Mouse (Mus musculus) B cell, adult 62 days (primary cell): ENCODE data around the gene Slc17a5. TPM values are rescaled to one million over a fixed set of nuclear protein-coding genes. Genes with fewer than 3 reads are reported as not detected.

Experiments
- total RNA-seq: library from RNA; stranded (reverse); gene quantifications from 4 replicates; pipeline ENCODE4 v1.2.4, GENCODE M21; 2023

Gene Slc17a5
- 5.0 to 7.0 TPM (median 6.7 TPM) in 4 replicates for total RNA-seq

DNA sequence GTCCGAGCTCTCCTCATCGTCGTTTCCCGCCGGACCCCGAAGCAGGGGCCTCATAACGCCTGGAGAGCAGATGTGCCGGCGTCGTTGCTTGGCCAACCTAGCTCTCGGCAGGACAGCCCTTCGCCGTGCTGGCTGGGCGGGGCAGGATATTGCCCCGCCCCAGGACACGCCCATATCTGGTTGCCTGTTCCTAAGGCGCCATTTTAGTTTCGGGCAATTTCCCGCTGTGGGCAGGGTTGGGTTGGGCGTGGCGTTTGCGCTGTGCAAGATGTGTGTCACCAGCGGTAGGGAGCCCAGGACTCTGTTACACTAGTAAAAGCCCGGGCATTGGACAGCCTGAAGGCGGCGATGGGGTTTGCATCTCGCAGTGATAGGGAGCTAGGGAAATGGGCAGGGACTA lies at the start of gene Slc17a5:
Gene Slc17a5 (minus strand): TSS at position 128 of the 400 bp plus-strand sequence.

DNA sequence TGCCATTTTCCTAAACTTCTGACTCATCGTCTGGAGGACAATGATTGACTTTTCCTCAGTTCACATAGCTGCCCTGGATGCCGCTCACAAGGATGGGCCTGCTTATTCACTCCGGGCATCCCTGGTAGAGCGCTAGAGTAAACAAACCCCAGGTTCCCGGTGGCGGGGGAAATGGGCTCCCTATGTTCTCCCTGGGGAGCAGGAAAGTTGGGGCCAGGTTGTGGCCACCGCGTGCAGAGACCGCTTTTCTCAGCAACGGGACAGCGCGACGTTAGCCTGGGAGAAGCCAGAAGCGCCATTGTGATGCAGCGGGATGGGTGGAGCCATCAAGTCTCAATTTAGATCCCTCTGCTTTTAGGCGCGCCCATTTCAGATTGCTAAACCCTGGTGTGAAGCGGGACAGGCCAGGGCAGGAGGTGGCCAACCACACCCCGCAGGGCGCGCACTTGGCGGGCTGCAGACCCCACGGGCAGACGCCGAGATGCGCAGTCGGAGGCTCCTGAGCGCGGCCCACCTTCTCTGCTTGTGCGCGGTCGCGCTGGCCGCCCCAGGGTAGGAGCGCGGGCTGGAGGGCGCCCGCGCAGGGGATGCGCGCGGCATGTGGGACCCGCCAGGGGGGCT lies 27.7 kb upstream of the Slc17a5 start, which contains the start of gene Cd109:
Gene Cd109 (plus strand): TSS at position 146 of the 621 bp plus-strand sequence.

DNA sequence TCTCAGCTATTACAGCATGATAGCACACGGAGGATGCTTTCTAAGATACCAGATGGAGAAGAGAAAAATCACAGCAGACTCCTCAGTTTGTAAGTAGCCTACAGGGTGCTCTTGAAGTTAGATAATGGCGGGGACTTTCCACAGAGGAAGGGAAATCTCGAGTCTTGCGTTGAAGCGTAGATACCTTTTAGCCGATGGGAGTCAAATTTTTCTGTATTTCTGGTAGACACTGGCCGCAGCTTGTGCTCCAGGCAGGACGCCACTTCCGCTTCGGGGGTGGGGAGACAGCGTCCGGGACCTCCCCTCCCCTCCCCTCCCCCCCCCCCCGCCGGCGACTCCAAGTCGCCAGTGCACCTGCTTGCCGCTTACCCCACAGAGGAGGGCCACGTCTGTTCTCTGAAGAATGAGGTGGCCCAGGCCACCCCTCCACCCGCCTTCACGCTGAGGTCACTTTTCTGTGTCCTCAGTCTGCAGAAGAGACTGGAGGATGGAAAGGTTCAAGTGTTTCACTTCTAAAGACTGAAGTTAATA lies 98.9 kb downstream of the Slc17a5 start, which contains the start of gene Eef1a1:
Gene Eef1a1 (minus strand): TSS at position 262 of the 531 bp plus-strand sequence.

Other genes starting within 250 kb of the Slc17a5 start
- gene Gsta2, start 232.3 kb downstream of the Slc17a5 start, total RNA-seq: not detected in 4 replicates
- not detected in 4 replicates for gene Dppa5a, start 219.9 kb downstream of the Slc17a5 start, total RNA-seq
- not detected in 4 replicates for gene Ooep, start 209.3 kb downstream of the Slc17a5 start, total RNA-seq
- not detected in 4 replicates for gene Ddx43, start 192.3 kb downstream of the Slc17a5 start, total RNA-seq
- 1.3 to 1.5 TPM (median 1.4 TPM) in 4 replicates for gene Cgas, start 144.8 kb downstream of the Slc17a5 start, total RNA-seq
- 21.1 to 26.9 TPM (median 23.4 TPM) in 4 replicates for gene Mto1, start 139.8 kb downstream of the Slc17a5 start, total RNA-seq
- 0.66 TPM in 1 of 4 replicates, not detected in the others for gene Gm17324, start 139.3 kb downstream of the Slc17a5 start, total RNA-seq
- 8,003 to 8,826 TPM (median 8,752 TPM) in 4 replicates for gene Eef1a1, start 98.9 kb downstream of the Slc17a5 start, total RNA-seq
- not detected in 4 replicates for gene Cd109, start 27.5 kb upstream of the Slc17a5 start, total RNA-seq